Mouse (Mus musculus): ENCODE results near the gene Fads2. TPM values are rescaled to one million over a fixed set of nuclear protein-coding genes. Genes with fewer than 3 reads are reported as not detected.

Gene Fads2
- polyA plus RNA-seq, 1 experiment from 2014 or later: 102 TPM

- WGBS (ENCODE audit: insufficient replicate concordance): 26% methylated on average over 5 of the region's 5 CpGs
These were observed 25.1 kb upstream of the Fads2 start for GRCm38 (mm10) chr19:10126479-10127250.

GRCm38 (mm10) chr19:10123892-10124634, 22.5 kb upstream of the Fads2 start:
- H3K9ac ChIP-seq (ENCODE audit: low read depth, low read length): no peak overlapping the region
- H3K4me3 ChIP-seq (ENCODE audit: low read depth, low read length): no peak overlapping the region
- ATAC-seq (ENCODE audit: low read depth): no peak
- H3K4me1 ChIP-seq (ENCODE audit: control insufficient read depth, low read depth, low read length): no peaks in the 10 kb centered on the region
- 68% methylated on average over 7 of the region's 7 CpGs for WGBS (ENCODE audit: insufficient replicate concordance)
- H3K4me2 ChIP-seq (ENCODE audit: low read depth, low read length): no peak overlapping the region
- no peaks in the 10 kb centered on the region for H3K36me3 ChIP-seq (ENCODE audit: control insufficient read depth, insufficient read depth)
- no peak overlapping the region for H3K27ac ChIP-seq (ENCODE audit: low read length)
- no peaks in the 10 kb centered on the region for H3K27me3 ChIP-seq (ENCODE audit: control insufficient read depth, insufficient read depth, low read depth, low read length)
- no peaks in the 10 kb centered on the region for H3K9me3 ChIP-seq (replicated peaks; ENCODE audit: control insufficient read depth, low read length)

More at GRCm38 (mm10) chr19:10126479-10127250, 25.1 kb upstream of the Fads2 start:
- Histone ChIP-seq H3K36me3 (ENCODE audit: control insufficient read depth, insufficient read depth) (no peaks in the 10 kb centered on the region), H3K27ac (ENCODE audit: low read length) (no peak overlapping the region), H3K27me3 (ENCODE audit: control insufficient read depth, insufficient read depth, low read depth, low read length) (no peaks in the 10 kb centered on the region), H3K4me3 (ENCODE audit: low read depth, low read length) (no peak overlapping the region), H3K4me1 (ENCODE audit: control insufficient read depth, low read depth, low read length) (no peaks in the 10 kb centered on the region), H3K9ac (ENCODE audit: low read depth, low read length) (no peak overlapping the region), H3K9me3 (replicated peaks; ENCODE audit: control insufficient read depth, low read length) (no peaks in the 10 kb centered on the region), H3K4me2 (ENCODE audit: low read depth, low read length) (no peak overlapping the region)
- no peak; the same call in 1 of the 2 replicates for ATAC-seq (ENCODE audit: low read depth)

GRCm38 (mm10) chr19:10122021-10122631, 20.6 kb upstream of the Fads2 start:
- no peak overlapping the region for H3K9ac ChIP-seq (ENCODE audit: low read depth, low read length)
- H3K27ac ChIP-seq (ENCODE audit: low read length): no peak overlapping the region
- H3K4me1 ChIP-seq (ENCODE audit: control insufficient read depth, low read depth, low read length): no peaks in the 10 kb centered on the region
- no peak overlapping the region for H3K4me3 ChIP-seq (ENCODE audit: low read depth, low read length)
- WGBS (ENCODE audit: insufficient replicate concordance): 60% methylated on average over 5 of the region's 5 CpGs
- no peaks in the 10 kb centered on the region for H3K36me3 ChIP-seq (ENCODE audit: control insufficient read depth, insufficient read depth)
- no peaks in the 10 kb centered on the region for H3K9me3 ChIP-seq (replicated peaks; ENCODE audit: control insufficient read depth, low read length)
- ATAC-seq (ENCODE audit: low read depth): no peak
- no peak overlapping the region for H3K4me2 ChIP-seq (ENCODE audit: low read depth, low read length)
- no peaks in the 10 kb centered on the region; the same call in 1 of the 2 replicates for H3K27me3 ChIP-seq (ENCODE audit: control insufficient read depth, insufficient read depth, low read depth, low read length)

GRCm38 (mm10) chr19:10116641-10117040, 15.1 kb upstream of the Fads2 start:
- ATAC-seq (ENCODE audit: low read depth): no peak
- no peaks in the 10 kb centered on the region for H3K36me3 ChIP-seq (ENCODE audit: control insufficient read depth, insufficient read depth)
- no peak overlapping the region for H3K9ac ChIP-seq (ENCODE audit: low read depth, low read length)
- H3K9me3 ChIP-seq (replicated peaks; ENCODE audit: control insufficient read depth, low read length): no peaks in the 10 kb centered on the region
- H3K27ac ChIP-seq (ENCODE audit: low read length): no peak overlapping the region
- no peaks in the 10 kb centered on the region; the same call in 1 of the 2 replicates for H3K27me3 ChIP-seq (ENCODE audit: control insufficient read depth, insufficient read depth, low read depth, low read length)
- 74% methylated on average over 3 of the region's 3 CpGs for WGBS (ENCODE audit: insufficient replicate concordance)
- no peak overlapping the region for H3K4me3 ChIP-seq (ENCODE audit: low read depth, low read length)
- H3K4me2 ChIP-seq (ENCODE audit: low read depth, low read length): no peak overlapping the region
- no peaks in the 10 kb centered on the region for H3K4me1 ChIP-seq (ENCODE audit: control insufficient read depth, low read depth, low read length)

GRCm38 (mm10) chr19:10115373-10116158, 14.0 kb upstream of the Fads2 start:
- Histone ChIP-seq H3K27ac (ENCODE audit: low read length) (no peak overlapping the region), H3K9me3 (replicated peaks; ENCODE audit: control insufficient read depth, low read length) (no peaks in the 10 kb centered on the region), H3K36me3 (ENCODE audit: control insufficient read depth, insufficient read depth) (no peaks in the 10 kb centered on the region), H3K9ac (ENCODE audit: low read depth, low read length) (no peak overlapping the region), H3K4me3 (ENCODE audit: low read depth, low read length) (no peak overlapping the region), H3K4me2 (ENCODE audit: low read depth, low read length) (no peak overlapping the region), H3K4me1 (ENCODE audit: control insufficient read depth, low read depth, low read length) (no peaks in the 10 kb centered on the region), H3K27me3 (ENCODE audit: control insufficient read depth, insufficient read depth, low read depth, low read length) (no peaks in the 10 kb centered on the region; the same call in 1 of the 2 replicates)
- ATAC-seq (ENCODE audit: low read depth): no peak
- 67% methylated on average over 6 of the region's 6 CpGs for WGBS (ENCODE audit: insufficient replicate concordance)

GRCm38 (mm10) chr19:10112956-10113355, 11.4 kb upstream of the Fads2 start:
- Histone ChIP-seq H3K4me1 (ENCODE audit: control insufficient read depth, low read depth, low read length) (no peaks in the 10 kb centered on the region), H3K27me3 (ENCODE audit: control insufficient read depth, insufficient read depth, low read depth, low read length) (no peaks in the 10 kb centered on the region; the same call in 1 of the 2 replicates), H3K27ac (ENCODE audit: low read length) (no peak overlapping the region), H3K36me3 (ENCODE audit: control insufficient read depth, insufficient read depth) (no peaks in the 10 kb centered on the region), H3K4me2 (ENCODE audit: low read depth, low read length) (no peak overlapping the region), H3K9me3 (replicated peaks; ENCODE audit: control insufficient read depth, low read length) (no peaks in the 10 kb centered on the region), H3K4me3 (ENCODE audit: low read depth, low read length) (no peak overlapping the region), H3K9ac (ENCODE audit: low read depth, low read length) (no peak overlapping the region)
- no peak for ATAC-seq (ENCODE audit: low read depth)
- WGBS (ENCODE audit: insufficient replicate concordance): 58% methylated on average over 4 of the region's 4 CpGs

- H3K27me3 ChIP-seq (ENCODE audit: control insufficient read depth, insufficient read depth, low read depth, low read length): no peaks in the 10 kb centered on the region
- no peaks in the 10 kb centered on the region for H3K36me3 ChIP-seq (ENCODE audit: control insufficient read depth, insufficient read depth)
- H3K4me2 ChIP-seq (ENCODE audit: low read depth, low read length): no peak overlapping the region
- ATAC-seq (ENCODE audit: low read depth): no peak
- peaks cover 16% of the 10 kb centered on the region for H3K4me1 ChIP-seq (ENCODE audit: control insufficient read depth, low read depth, low read length)
- H3K9ac ChIP-seq (ENCODE audit: low read depth, low read length): no peak overlapping the region
- no peaks in the 10 kb centered on the region for H3K9me3 ChIP-seq (replicated peaks; ENCODE audit: control insufficient read depth, low read length)
- WGBS (ENCODE audit: insufficient replicate concordance): 79% methylated on average over 2 of the region's 2 CpGs
- no peak overlapping the region for H3K27ac ChIP-seq (ENCODE audit: low read length)
- H3K4me3 ChIP-seq (ENCODE audit: low read depth, low read length): no peak overlapping the region
These were observed 7.1 kb upstream of the Fads2 start for GRCm38 (mm10) chr19:10108666-10109065.

GRCm38 (mm10) chr19:10108129-10108528, 6.6 kb upstream of the Fads2 start:
- 63% methylated on average over 1 of the region's 1 CpGs for WGBS (ENCODE audit: insufficient replicate concordance)

More at GRCm38 (mm10) chr19:10108129-10108528, 6.6 kb upstream of the Fads2 start:
- Histone ChIP-seq H3K27ac (ENCODE audit: low read length) (no peak overlapping the region), H3K27me3 (ENCODE audit: control insufficient read depth, insufficient read depth, low read depth, low read length) (no peaks in the 10 kb centered on the region), H3K4me1 (ENCODE audit: control insufficient read depth, low read depth, low read length) (peaks cover 16% of the 10 kb centered on the region), H3K4me2 (ENCODE audit: low read depth, low read length) (no peak overlapping the region), H3K36me3 (ENCODE audit: control insufficient read depth, insufficient read depth) (no peaks in the 10 kb centered on the region), H3K9me3 (replicated peaks; ENCODE audit: control insufficient read depth, low read length) (no peaks in the 10 kb centered on the region), H3K9ac (ENCODE audit: low read depth, low read length) (no peak overlapping the region), H3K4me3 (ENCODE audit: low read depth, low read length) (no peak overlapping the region)
- ATAC-seq (ENCODE audit: low read depth): no peak
